Mouse (Mus musculus) olfactory bulb, adult 2 months (tissue): ENCODE data around the gene Asb16. TPM values are rescaled to one million over a fixed set of nuclear protein-coding genes. Genes with fewer than 3 reads are reported as not detected.
"Not testable (repeated sequence)": the region's sequence is repeated elsewhere in the genome, so short reads cannot be mapped to it uniquely, and the experiment has no call there.

Experiments used
- H3K27ac ChIP-seq: fragments of 200-500 bp; 2 replicates; pipeline ENCODE4 v1.5.1; 2012; ENCODE audit warnings: low read depth, low read length; ENCODE audit not compliant: insufficient read depth
- H3K4me1 ChIP-seq: fragments of 200-500 bp; 2 replicates; pipeline ENCODE4 v1.6.1; 2012; ENCODE audit warnings: low read length; ENCODE audit not compliant: control insufficient read depth, insufficient read depth
- H3K4me3 ChIP-seq: fragments of 200-500 bp; 2 replicates; pipeline ENCODE4 v1.5.1; 2012; ENCODE audit warnings: mild to moderate bottlenecking, low read depth, low read length, moderate library complexity; ENCODE audit not compliant: insufficient read depth
- CTCF ChIP-seq: fragments of 200-500 bp; IDR thresholded peaks from 2 replicates; pipeline ENCODE4 v1.5.1; 2012; ENCODE audit warnings: low read depth, mild to moderate bottlenecking, low read length, moderate library complexity; ENCODE audit not compliant: insufficient read depth
- POLR2A ChIP-seq: fragments of 200-500 bp; IDR thresholded peaks from 2 replicates; pipeline ENCODE4 v1.6.1; 2012; ENCODE audit warnings: mild to moderate bottlenecking, low read depth, low read length, moderate library complexity; ENCODE audit not compliant: insufficient read depth
- WGBS: fragments of 180-500 bp; shearing (Covaris S2); methylation state at CpG from one replicate; pipeline ENCODE4 v1.1.7; 2018; 5-methylcytosine and 5-hydroxymethylcytosine counted together
- polyA plus RNA-seq: library from polyadenylated mRNA; stranded (reverse); fragments of >200 nt; gene quantifications from 2 replicates; pipeline ENCODE4 v1.2.4, GENCODE M21; 2012; ENCODE audit warnings: low replicate concordance; ENCODE audit not compliant: missing spikeins, insufficient read depth, insufficient read length

Asb16 gene
- polyA plus RNA-seq, 1 experiment = not detected

DNA sequence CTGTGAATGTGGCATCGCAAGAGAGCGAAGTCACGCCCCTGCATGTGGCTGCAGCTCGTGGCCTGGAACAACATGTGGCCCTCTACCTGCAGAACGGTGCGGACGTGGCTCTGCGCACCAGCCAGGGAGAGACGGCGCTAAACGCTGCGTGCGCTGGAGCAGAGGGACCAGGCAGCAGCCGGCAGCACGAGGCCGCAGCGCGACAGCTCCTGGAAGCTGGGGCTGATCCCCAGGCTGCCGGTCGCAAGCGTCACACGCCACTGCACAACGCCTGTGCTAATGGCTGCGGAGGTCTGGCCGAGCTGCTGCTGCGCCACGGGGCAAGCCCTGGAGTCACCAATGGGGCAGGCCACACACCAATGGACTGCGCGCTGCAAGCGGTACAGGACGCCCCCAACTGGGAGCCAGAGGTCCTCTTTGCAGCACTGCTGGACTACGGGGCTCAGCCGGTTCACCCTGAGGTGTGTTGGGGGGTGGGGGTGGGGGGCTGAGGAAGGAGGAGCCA is 7.9 kb downstream of the Asb16 start:
- TF ChIP-seq POLR2A (no peak), CTCF (no peak)
- H3K4me3 ChIP-seq = peak overlapping the region; percentile 31
- no peak overlapping the region for H3K27ac ChIP-seq
- WGBS = 2% methylated on average over 33 of the region's 33 CpGs
- peaks cover 7% of the 10 kb centered on the region for H3K4me1 ChIP-seq

DNA sequence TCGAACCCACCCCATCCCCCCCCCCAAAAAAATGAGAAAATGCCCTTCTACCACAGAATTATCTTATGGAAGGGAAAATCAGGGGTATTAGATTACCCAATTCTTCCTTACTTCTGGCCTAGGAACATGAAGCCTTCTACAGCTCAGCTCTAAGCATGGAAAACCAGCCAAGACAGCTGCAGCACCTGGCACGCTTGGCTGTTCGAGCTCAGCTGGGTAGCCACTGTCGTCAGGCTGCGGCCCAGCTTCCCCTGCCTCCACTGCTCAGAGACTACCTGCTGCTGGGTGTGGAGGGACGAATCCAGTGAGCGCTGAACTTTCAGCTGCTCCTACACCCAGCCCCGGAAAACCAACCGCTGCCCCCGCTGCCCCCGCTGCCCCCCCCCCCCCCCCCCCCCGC is 9.2 kb downstream of the Asb16 start:
- Histone ChIP-seq H3K27ac (no peak overlapping the region), H3K4me3 (no peak overlapping the region), H3K4me1 (peaks cover 7% of the 10 kb centered on the region)
- WGBS = 56% methylated on average over 10 of the region's 12 CpGs
- TF ChIP-seq POLR2A (no peak), CTCF (no peak)

DNA sequence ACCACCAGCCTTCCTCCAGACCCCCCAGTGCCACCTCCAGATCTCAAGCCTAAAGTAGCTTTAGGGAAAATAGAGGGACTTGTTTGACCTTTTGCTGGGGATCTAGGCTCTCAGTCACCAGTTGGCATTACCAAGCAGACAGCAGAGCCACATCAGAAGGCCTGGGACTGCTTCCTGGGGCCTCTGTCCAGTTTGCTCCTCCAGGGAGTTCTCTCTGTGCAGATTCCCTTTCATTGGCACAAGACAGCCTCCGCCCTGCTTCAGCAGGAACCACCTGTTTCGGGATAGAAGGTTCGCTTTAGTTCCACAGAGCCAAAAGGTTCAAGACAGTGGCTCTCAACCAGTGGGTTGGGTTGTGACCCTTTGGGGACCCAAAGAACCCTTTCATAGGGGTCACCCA is 11.1 kb downstream of the Asb16 start:
- WGBS = 93% methylated on average over 3 of the region's 3 CpGs
- no peak overlapping the region for H3K27ac ChIP-seq
- peaks cover 7% of the 10 kb centered on the region for H3K4me1 ChIP-seq
- no peak overlapping the region for H3K4me3 ChIP-seq
- no peak for TF ChIP-seq CTCF
- no peak for TF ChIP-seq POLR2A

DNA sequence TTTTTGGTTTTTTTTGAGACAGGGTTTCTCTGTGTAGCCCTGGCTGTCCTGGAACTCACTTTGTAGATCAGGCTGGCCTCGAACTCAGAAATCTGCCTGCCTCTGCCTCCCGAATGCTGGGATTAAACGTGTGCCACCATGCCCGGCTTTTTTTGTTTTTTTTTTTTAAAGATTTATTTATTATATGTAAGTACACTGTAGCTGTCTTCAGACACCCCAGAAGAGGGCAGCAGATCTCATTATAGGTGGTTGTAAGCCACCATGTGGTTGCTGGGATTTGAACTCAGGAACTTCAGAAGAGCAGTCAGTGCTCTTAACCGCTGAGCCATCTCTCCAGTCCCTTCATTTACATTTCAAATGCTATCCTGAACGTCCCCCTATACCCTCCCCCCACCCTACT is 11.7 kb downstream of the Asb16 start:
- H3K4me3 ChIP-seq, H3K27ac ChIP-seq, H3K4me1 ChIP-seq: not testable (repeated sequence)
- 67% methylated on average over 6 of the region's 6 CpGs for WGBS

- 84% methylated on average over 6 of the region's 6 CpGs for WGBS
- no peak overlapping the region for H3K27ac ChIP-seq
- TF ChIP-seq CTCF (no peak), POLR2A (no peak)
- no peak overlapping the region for H3K4me3 ChIP-seq
- no peaks in the 10 kb centered on the region for H3K4me1 ChIP-seq
Observed at GRCm38 (mm10) chr11:102283922-102284321, 15.4 kb downstream of the Asb16 start.

- peak within 1 kb of the TSS; percentile 57 for H3K4me3 ChIP-seq
- under 1% methylated on average over 32 of the region's 32 CpGs for WGBS
- H3K4me1 ChIP-seq = no peaks in the 10 kb centered on the region
- H3K27ac ChIP-seq = peak within 1 kb of the TSS; percentile 71; the same call in 1 of the 2 replicates
- no peak for TF ChIP-seq CTCF
- no peak for TF ChIP-seq POLR2A
Observed at GRCm38 (mm10) chr11:102284501-102285094, 16.1 kb downstream of the Asb16 start, which contains the start of gene Tmub2. Gene Tmub2 (plus strand): TSS chr11:102284931.

DNA sequence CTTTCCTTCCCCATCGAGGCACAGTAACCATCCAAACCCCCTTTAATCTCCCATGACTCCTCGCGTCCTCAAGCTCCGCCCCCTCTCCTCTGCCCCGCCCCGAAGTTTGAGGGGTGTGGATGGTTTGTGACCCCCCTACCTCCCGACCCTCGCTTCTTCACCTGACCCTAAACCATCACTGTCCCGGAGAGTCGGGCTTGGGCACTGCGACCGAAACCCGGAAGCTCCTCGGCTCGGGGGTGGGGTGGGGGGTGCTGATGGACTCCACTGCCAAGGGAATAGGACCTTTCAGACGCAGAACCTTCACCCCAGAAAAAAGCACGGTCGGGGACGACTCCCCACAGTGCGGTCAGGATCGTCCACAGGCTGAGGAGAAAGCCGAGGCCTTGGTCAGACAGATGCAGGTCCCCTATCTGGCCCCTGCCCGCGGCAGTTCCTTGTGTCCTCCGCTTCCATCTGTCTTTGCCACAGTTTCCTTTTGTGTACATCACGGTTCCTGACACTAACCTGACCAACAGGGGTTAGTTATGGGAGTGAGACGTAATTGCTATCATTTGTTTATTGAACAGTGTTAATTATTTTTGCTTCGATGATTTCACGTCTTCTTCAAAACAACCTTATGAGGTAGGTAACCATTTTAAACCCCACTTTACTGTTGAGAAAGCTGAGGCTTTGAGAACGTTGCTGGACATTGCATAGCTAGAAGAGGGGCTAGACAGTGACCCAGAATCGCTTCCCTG is 16.7 kb downstream of the Asb16 start:
- 4% methylated on average over 31 of the region's 31 CpGs for WGBS
- Histone ChIP-seq H3K27ac (peak overlapping the region; percentile 71; the same call in 1 of the 2 replicates), H3K4me1 (no peaks in the 10 kb centered on the region), H3K4me3 (peak overlapping the region; percentile 57)
- TF ChIP-seq POLR2A (no peak), CTCF (no peak)

DNA sequence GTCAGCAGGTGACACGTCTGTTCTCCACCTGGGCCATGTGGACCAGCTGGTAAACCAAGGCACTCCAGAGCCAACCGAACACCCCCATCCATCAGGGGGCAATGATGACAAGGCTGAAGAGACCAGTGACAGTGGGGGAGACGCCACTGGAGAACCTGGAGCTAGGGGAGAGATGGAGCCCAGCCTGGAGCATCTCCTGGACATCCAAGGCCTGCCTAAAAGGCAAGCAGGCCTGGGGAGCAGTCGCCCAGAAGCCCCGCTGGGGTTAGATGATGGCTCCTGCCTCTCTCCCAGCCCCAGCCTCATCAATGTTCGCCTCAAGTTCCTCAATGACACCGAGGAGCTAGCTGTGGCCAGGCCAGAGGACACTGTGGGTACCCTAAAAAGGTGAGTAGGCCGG is 18.9 kb downstream of the Asb16 start:
- 88% methylated on average over 8 of the region's 8 CpGs for WGBS
- TF ChIP-seq POLR2A (no peak), CTCF (no peak)
- Histone ChIP-seq H3K4me1 (no peaks in the 10 kb centered on the region), H3K27ac (no peak overlapping the region), H3K4me3 (no peak overlapping the region)

- H3K27ac ChIP-seq = no peak overlapping the region
- H3K4me1 ChIP-seq = no peaks in the 10 kb centered on the region
- 83% methylated on average over 8 of the region's 8 CpGs for WGBS
- TF ChIP-seq POLR2A = no peak
- no peak for TF ChIP-seq CTCF
- no peak overlapping the region for H3K4me3 ChIP-seq
Observed at GRCm38 (mm10) chr11:102288027-102288804, 19.7 kb downstream of the Asb16 start.
